Mouse (Mus musculus) heart, adult 2 months (tissue): ENCODE results near the gene Gm13271.

ENCODE experiments used
- CTCF ChIP-seq: fragments of 200-600 bp; IDR thresholded peaks from 2 replicates; pipeline ENCODE4 v1.8.1; 2022; ENCODE audit warnings: antibody characterized with exemption, mild to moderate bottlenecking, moderate library complexity
- EP300 ChIP-seq: fragments of 200-500 bp; IDR thresholded peaks from 2 replicates; pipeline ENCODE4 v1.6.1; 2011; ENCODE audit warnings: low read depth, low read length, control low read depth; ENCODE audit not compliant: insufficient read depth

DNA sequence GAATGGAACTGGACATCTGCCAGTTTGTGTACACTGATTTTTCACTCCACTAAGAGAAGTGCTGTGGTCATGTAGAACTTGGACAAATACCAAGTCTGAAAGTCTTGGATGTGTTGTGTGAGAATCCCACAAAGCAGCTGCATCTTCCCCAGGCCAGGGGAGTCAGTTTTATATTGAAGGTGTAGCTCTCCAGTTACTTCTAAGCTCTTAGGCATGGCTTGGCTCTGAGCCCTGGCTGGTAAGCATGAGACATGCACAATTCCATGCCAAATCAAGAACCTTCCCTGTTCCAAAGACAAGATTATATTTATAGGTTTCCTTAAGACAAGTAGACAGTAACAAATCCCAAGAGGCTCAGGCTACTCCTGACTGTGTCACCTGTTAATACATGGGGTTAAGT, 39.6 kb upstream of the Gm13271 start:
- TF ChIP-seq EP300 (no peak), CTCF (no peak)
